Mouse (Mus musculus) kidney, embryonic 16.5 days (tissue): Measurements from ENCODE around the gene Znhit2. TPM values are rescaled to one million over a fixed set of nuclear protein-coding genes. Genes with fewer than 3 reads are reported as not detected.

ENCODE experiments used
- ATAC-seq: fragments of 200-750 bp; cut with Nextera tagmentation; 2 replicates; pipeline ENCODE4 v1.8.0; 2017; ENCODE audit warnings: moderate TSS enrichment; ENCODE audit not compliant: low FRiP score, low TSS enrichment
- H3K27ac ChIP-seq: fragments of 300-500 bp; sonication (generic); 2 replicates; pipeline ENCODE4 v1.5.1; 2014; ENCODE audit warnings: low read length
- H3K27me3 ChIP-seq: fragments of 300-500 bp; sonication (generic); 2 replicates; pipeline ENCODE4 v1.6.1; 2014; ENCODE audit warnings: low read length, control low read depth, mixed read lengths; ENCODE audit not compliant: insufficient read depth
- H3K36me3 ChIP-seq: fragments of 300-500 bp; sonication (generic); 2 replicates; pipeline ENCODE4 v1.6.1; 2014; ENCODE audit warnings: low read length, control low read depth, mixed read lengths; ENCODE audit not compliant: insufficient read depth
- H3K4me1 ChIP-seq: fragments of 300-500 bp; sonication (generic); 2 replicates; pipeline ENCODE4 v1.6.1; 2014; ENCODE audit warnings: low read length, control low read depth, mixed read lengths; ENCODE audit not compliant: insufficient read depth
- H3K4me2 ChIP-seq: fragments of 300-500 bp; sonication (generic); replicated peaks from 2 replicates; pipeline ENCODE4 v1.6.1; 2014; ENCODE audit warnings: low read depth, low read length
- H3K4me3 ChIP-seq: fragments of 300-500 bp; sonication (generic); 2 replicates; pipeline ENCODE4 v1.5.1; 2014; ENCODE audit warnings: mild to moderate bottlenecking, low read length
- H3K9ac ChIP-seq: fragments of 300-500 bp; sonication (generic); replicated peaks from 2 replicates; pipeline ENCODE4 v1.6.1; 2014; ENCODE audit warnings: low read length
- H3K9me3 ChIP-seq: fragments of 300-500 bp; sonication (generic); 2 replicates; pipeline ENCODE4 v1.6.1; 2016; ENCODE audit warnings: low read length, control low read depth
- WGBS: fragments of 180-500 bp; shearing (Covaris S2); extraction: QIAGEN DNeasy Blood & Tissue Kit; methylation state at CpG from one replicate; pipeline ENCODE4 v1.1.7; 2014; 5-methylcytosine and 5-hydroxymethylcytosine counted together
- polyA plus RNA-seq: library from polyadenylated mRNA; unstranded; fragments of >200 nt; fragmentation: Nextera tagmentation; extraction: Ambion mirVana; gene quantifications from 2 replicates; pipeline ENCODE4 v1.2.1, GENCODE M21; 2015

Gene Znhit2
- polyA plus RNA-seq, 1 experiment from 2014 or later: 37.7 TPM

DNA sequence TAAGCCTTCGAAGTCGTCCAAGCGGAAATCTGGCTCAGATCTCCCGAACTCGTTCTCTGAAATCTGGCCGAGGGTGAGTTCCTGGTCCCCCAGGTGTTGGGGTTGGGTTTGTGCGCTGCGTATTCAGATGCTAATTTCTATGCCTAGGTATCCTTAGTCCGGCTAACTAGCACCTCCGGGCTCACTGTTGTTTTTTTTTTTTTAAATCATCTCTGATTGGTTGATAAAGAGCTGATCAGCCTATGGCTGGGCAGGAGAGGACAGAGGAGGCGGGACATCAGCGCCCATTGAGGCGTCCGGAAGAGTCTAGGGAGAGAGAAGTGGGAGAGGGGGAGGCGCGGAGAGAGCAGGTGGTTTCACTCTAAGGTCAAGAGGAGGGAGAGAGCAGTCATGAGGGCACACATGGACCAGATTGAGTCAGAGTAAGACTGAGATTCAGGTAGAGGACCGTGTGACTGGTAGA is 24.5 kb downstream of the Znhit2 start:
- peaks cover 15% of the 10 kb centered on the region for H3K4me1 ChIP-seq
- under 1% methylated on average over 17 of the region's 17 CpGs for WGBS
- peak overlapping the region; percentile 65 for H3K27ac ChIP-seq
- H3K36me3 ChIP-seq: peaks cover 23% of the 10 kb centered on the region
- peak overlapping the region; percentile 80 for H3K9ac ChIP-seq
- no peaks in the 10 kb centered on the region for H3K27me3 ChIP-seq
- peak; percentile 80 for ATAC-seq
- peak overlapping the region; percentile 85 for H3K4me3 ChIP-seq
- no peaks in the 10 kb centered on the region for H3K9me3 ChIP-seq
- H3K4me2 ChIP-seq: peak overlapping the region; percentile 91

DNA sequence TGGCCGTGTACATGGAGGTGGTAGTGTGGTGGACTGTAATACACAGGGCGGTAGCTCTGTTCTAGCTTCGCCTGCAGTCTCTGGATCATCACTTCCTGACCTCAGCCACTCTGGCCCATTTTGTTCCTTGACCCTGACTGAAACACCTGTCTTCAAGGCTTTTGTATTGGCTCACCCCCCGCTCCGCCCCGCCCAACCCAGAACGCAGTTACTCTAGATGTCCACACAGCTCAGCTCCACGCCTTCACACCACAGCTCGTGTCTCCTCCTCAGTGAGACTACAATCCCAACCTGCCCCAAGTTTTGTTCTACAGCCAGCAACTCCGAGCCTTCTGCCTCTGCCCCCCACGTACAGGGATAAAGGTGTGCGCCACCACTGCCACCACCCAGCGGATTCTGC is 27.8 kb downstream of the Znhit2 start:
- H3K27me3 ChIP-seq: no peaks in the 10 kb centered on the region
- no peak overlapping the region for H3K9ac ChIP-seq
- no peak for ATAC-seq
- H3K9me3 ChIP-seq: no peaks in the 10 kb centered on the region
- 89% methylated on average over 13 of the region's 13 CpGs for WGBS
- H3K4me3 ChIP-seq: no peak overlapping the region
- peaks cover 30% of the 10 kb centered on the region for H3K36me3 ChIP-seq
- H3K27ac ChIP-seq: no peak overlapping the region
- H3K4me2 ChIP-seq: no peak overlapping the region
- H3K4me1 ChIP-seq: peaks cover 9% of the 10 kb centered on the region

- Histone ChIP-seq H3K9ac (no peak within 1 kb of the TSS), H3K4me2 (no peak within 1 kb of the TSS), H3K4me1 (no peaks in the 10 kb centered on the region), H3K27ac (no peak within 1 kb of the TSS), H3K36me3 (peaks cover 31% of the 10 kb centered on the region), H3K4me3 (no peak within 1 kb of the TSS), H3K9me3 (no peaks in the 10 kb centered on the region), H3K27me3 (no peaks in the 10 kb centered on the region)
- no peak for ATAC-seq
- 88% methylated on average over 7 of the region's 7 CpGs for WGBS
Observed at GRCm38 (mm10) chr19:6094119-6094518, 33.1 kb downstream of the Znhit2 start, which contains the start of gene AC131692.1. Gene AC131692.1, plus strand, starts transcription at chr19:6094419.

- ATAC-seq: no peak
- no peak overlapping the region for H3K4me3 ChIP-seq
- no peaks in the 10 kb centered on the region for H3K9me3 ChIP-seq
- WGBS: 86% methylated on average over 3 of the region's 3 CpGs
- no peak overlapping the region for H3K27ac ChIP-seq
- H3K4me2 ChIP-seq: no peak overlapping the region
- H3K27me3 ChIP-seq: no peaks in the 10 kb centered on the region
- H3K36me3 ChIP-seq: peaks cover 8% of the 10 kb centered on the region
- no peaks in the 10 kb centered on the region for H3K4me1 ChIP-seq
- no peak overlapping the region for H3K9ac ChIP-seq
Observed at GRCm38 (mm10) chr19:6097847-6098246, 36.9 kb downstream of the Znhit2 start.

DNA sequence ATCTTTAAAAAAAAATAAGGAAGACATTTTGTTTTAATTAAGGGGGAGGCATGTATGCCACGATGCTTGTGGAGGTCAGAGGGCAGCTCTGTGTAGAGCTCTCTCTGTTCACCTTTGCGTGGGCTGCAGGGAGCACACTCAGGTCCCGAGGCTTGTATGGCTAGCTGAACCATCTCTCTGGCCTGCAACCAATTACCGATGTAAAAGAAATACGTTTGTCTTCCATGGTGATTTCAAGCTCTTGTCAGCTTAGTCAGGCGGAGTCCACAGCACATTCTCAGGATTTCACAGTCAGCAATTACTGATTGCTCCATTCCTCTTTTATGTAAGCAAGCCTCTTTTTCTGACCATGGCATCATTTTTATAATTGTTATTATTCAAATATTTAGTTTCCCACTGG is 40.2 kb downstream of the Znhit2 start:
- no peak overlapping the region for H3K4me3 ChIP-seq
- no peak for ATAC-seq
- WGBS: 57% methylated on average over 6 of the region's 6 CpGs

GRCm38 (mm10) chr19:6102169-6102853 is 41.3 kb downstream of the Znhit2 start:
- Histone ChIP-seq H3K4me3 (no peak overlapping the region), H3K4me2 (no peak overlapping the region), H3K9ac (no peak overlapping the region), H3K4me1 (no peaks in the 10 kb centered on the region), H3K27me3 (no peaks in the 10 kb centered on the region), H3K27ac (no peak overlapping the region), H3K36me3 (no peaks in the 10 kb centered on the region), H3K9me3 (no peaks in the 10 kb centered on the region)
- ATAC-seq: no peak
- 82% methylated on average over 6 of the region's 6 CpGs for WGBS

More for the DNA sequence above, 40.2 kb downstream of the Znhit2 start:
- H3K9ac ChIP-seq: no peak overlapping the region
- no peak overlapping the region for H3K27ac ChIP-seq
- no peaks in the 10 kb centered on the region for H3K27me3 ChIP-seq
- H3K9me3 ChIP-seq: no peaks in the 10 kb centered on the region
- H3K4me1 ChIP-seq: no peaks in the 10 kb centered on the region
- no peak overlapping the region for H3K4me2 ChIP-seq
- H3K36me3 ChIP-seq: no peaks in the 10 kb centered on the region

DNA sequence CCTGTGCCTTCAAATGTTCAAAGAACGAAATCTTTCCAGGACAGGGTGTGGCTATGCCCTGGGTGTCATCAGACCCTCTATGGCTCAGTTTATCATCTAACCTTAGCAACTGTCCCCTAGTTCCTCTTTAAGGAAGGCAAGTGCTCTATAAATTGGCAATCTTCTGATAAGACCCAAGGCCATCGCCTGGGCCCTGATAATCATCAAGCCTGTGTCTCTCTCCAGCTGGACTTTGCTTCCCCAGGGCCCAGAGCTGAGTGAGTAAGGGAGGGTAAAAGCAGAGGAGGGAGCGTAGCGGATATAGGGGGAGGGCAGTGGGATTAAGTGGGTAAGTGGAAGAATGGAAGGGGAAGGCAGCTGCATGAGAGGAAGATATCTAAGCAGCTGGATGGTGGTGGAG is 43.5 kb downstream of the Znhit2 start:
- no peak for ATAC-seq
- 75% methylated on average over 4 of the region's 4 CpGs for WGBS
- H3K9me3 ChIP-seq: no peaks in the 10 kb centered on the region
- no peaks in the 10 kb centered on the region for H3K36me3 ChIP-seq
- H3K4me2 ChIP-seq: no peak overlapping the region
- H3K27me3 ChIP-seq: no peaks in the 10 kb centered on the region
- H3K9ac ChIP-seq: no peak overlapping the region
- H3K4me1 ChIP-seq: no peaks in the 10 kb centered on the region
- no peak overlapping the region for H3K4me3 ChIP-seq
- H3K27ac ChIP-seq: no peak overlapping the region

GRCm38 (mm10) chr19:6105586-6105985 is 44.6 kb downstream of the Znhit2 start, which contains the start of gene Naaladl1:
Gene Naaladl1, plus strand, starts transcription at chr19:6105782.
- ATAC-seq: no peak
- WGBS: 87% methylated on average over 7 of the region's 7 CpGs
- Histone ChIP-seq H3K27ac (no peak within 1 kb of the TSS), H3K4me2 (no peak within 1 kb of the TSS), H3K27me3 (no peaks in the 10 kb centered on the region), H3K9ac (no peak within 1 kb of the TSS), H3K4me3 (no peak within 1 kb of the TSS), H3K4me1 (no peaks in the 10 kb centered on the region), H3K36me3 (no peaks in the 10 kb centered on the region), H3K9me3 (no peaks in the 10 kb centered on the region)
